ENCODE assay signal across 21 mouse cellular contexts in genomic region chr3:96543345-96543744, GRCm38 (mm10). TPM values are rescaled to one million over a fixed set of nuclear protein-coding genes. Genes with fewer than 3 reads are reported as not detected.
DNase-seq lines count a peak whose midpoint lies in the region; ATAC-seq lines count a peak whose summit lies in the region.
"Had no signal": no experiment of that assay in that cellular context is flagged by ENCODE, and none has a peak within 500 bp of the region (broad histone marks: within the 10 kb centered on the region; RNA-seq: fewer than 3 reads in every experiment).

No protein-coding gene starts in this region.

- peak; percentile 52 to 55 for DNase-seq in left cerebral cortex, adult 18-20 months (ENCODE audit: low spot score in 2 of 2)
- no peak for DNase-seq in left cerebral cortex, adult 11 months (ENCODE audit: low spot score)
- peak; percentile 44 to 64 for DNase-seq in frontal cortex, postnatal 10 days (ENCODE audit: low spot score in 2 of 2)
- peak; percentile 76 for DNase-seq in layer of hippocampus, adult 9-11 months
- peak; percentile 45 for DNase-seq in right cerebral cortex, postnatal 25 days
- no peak for DNase-seq in gastrocnemius, postnatal 14 days
- DNase-seq: adrenal gland, adult 2 months; cerebellum, adult 8-10 months; cerebellum, postnatal 36 days; embryo, embryonic 11 days; gastrocnemius, postnatal 36 days; heart, adult 2 months; heart, postnatal 36 days; kidney, adult 18-20 months; lung, adult 18-20 months; lung, postnatal 10 days; retina, postnatal 1 day; spleen, adult 18-20 months had no signal

- no peak for ATAC-seq in cerebellum, adult (ENCODE audit: insufficient number of reproducible peaks, low FRiP score, low TSS enrichment)
- ATAC-seq: midbrain, embryonic 16.5 days had no signal

- intact Hi-C loops in gastrocnemius, postnatal 14 days (cut with DNase I; ENCODE audit: low total_unique reads), result loop anchor here (10.0 kb wide), 1 partner anchor 161 kb away; the partner anchor contains the start of gene Nudt17

RNA-seq across cellular contexts. Expression of gene Txnip, which starts 14.4 kb away (rescaled TPM):
- 10 to 100 TPM; 19.4 to 25.9 TPM for total RNA-seq in left cerebral cortex, adult 18-20 months (2021)
- total RNA-seq in gastrocnemius, postnatal 14 days (2021), result 100 to 1,000 TPM; 288 to 458 TPM

RNA-seq across cellular contexts. Expression of gene Hfe2, which starts 18.4 kb away (rescaled TPM):
- total RNA-seq in left cerebral cortex, adult 18-20 months (2021), result 1 to 10 TPM; 1.3 to 1.5 TPM
- 100 to 1,000 TPM; 460 to 465 TPM for total RNA-seq in gastrocnemius, postnatal 14 days (2021)

RNA-seq across cellular contexts. Expression of gene Gm16253, which starts 33.4 kb away (rescaled TPM):
- not detected for total RNA-seq in left cerebral cortex, adult 18-20 months (2021)
- 1 to 10 TPM; 1.2 to 1.5 TPM for total RNA-seq in gastrocnemius, postnatal 14 days (2021)
- total RNA-seq: adrenal gland, adult 2 months; layer of hippocampus, postnatal 14 days had no signal

RNA-seq across cellular contexts. Expression of gene Polr3gl, which starts 50.6 kb away (rescaled TPM):
- 10 to 100 TPM; 24.0 to 24.8 TPM for total RNA-seq in left cerebral cortex, adult 18-20 months (2021)
- total RNA-seq in gastrocnemius, postnatal 14 days (2021), result 10 to 100 TPM; 30.3 to 34.0 TPM

RNA-seq across cellular contexts. Expression of gene Ankrd34a, which starts 53.1 kb away (rescaled TPM):
- total RNA-seq in left cerebral cortex, adult 18-20 months (2021), result 10 to 100 TPM; 67.3 to 77.4 TPM
- total RNA-seq in gastrocnemius, postnatal 14 days (2021), result 1 to 10 TPM in 1 of 2 experiments, under 1 TPM in 1; 0.66 to 1.9 TPM

Comparison
In these comparisons a context has a peak if more than half of its experiments do, and no peak if none do; other contexts are left out.
1. DNase-seq: peak in left cerebral cortex, adult 18-20 months (2 of 2), frontal cortex, postnatal 10 days (2 of 2), layer of hippocampus, adult 9-11 months (single experiment) and right cerebral cortex, postnatal 25 days (single experiment); none in left cerebral cortex, adult 11 months (single experiment) and gastrocnemius, postnatal 14 days (single experiment).
2. RNA of gene Txnip, which starts 14.4 kb away (total RNA-seq): 288 to 458 TPM in gastrocnemius, postnatal 14 days; 19.4 to 25.9 TPM in left cerebral cortex, adult 18-20 months; every median in the first group is over 10 times any median in the second.
3. RNA of gene Hfe2, which starts 18.4 kb away (total RNA-seq): 460 to 465 TPM in gastrocnemius, postnatal 14 days; 1.3 to 1.5 TPM in left cerebral cortex, adult 18-20 months; every median in the first group is over 100 times any median in the second.